Mouse (Mus musculus): ENCODE results near the gene Ctla4. TPM values are rescaled to one million over a fixed set of nuclear protein-coding genes. Genes with fewer than 3 reads are reported as not detected.

Gene Ctla4
- polyA plus RNA-seq, 1 experiment: not detected

DNA sequence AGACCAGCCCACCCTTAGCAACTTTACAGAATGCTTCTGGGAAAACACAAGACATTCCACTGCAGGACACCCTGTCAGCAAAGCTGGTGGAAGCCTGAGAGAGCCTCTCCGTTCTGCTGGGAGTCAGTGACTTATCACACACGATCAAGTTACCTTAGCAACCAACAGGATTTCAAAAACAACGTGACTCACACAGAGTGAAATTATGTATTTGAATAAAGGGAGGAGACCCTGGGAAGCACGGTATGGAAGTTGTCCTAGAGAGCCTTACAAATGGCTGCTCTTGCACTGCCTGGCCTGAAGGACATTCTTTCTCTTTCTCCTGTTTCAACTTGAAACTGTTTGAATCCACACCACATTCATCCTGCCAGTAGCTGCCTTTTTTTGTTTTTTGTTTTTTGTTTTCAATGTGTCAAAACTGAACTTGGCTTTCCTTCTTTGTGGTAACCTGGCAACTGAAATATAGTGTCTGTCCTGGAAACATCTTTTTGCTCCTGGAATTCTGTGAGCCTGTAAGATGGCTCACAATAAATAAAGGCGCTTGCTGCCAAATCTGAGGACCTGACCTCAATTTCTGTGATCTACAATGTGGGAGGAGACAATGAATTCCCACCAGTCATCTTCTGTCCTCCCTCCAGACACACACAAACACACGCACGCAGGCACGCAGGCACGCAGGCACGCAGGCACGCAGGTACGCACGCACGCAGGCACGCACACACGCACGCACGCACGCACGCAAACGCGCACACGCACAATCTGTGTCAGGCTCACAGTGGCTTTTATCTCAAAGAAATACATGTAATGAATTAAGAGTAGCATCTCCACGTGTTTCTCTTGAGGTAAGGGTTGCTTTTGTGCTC is 33.9 kb downstream of the Ctla4 start:
- DNase-seq (ENCODE audit: low read depth): no peak

- no peak for DNase-seq (ENCODE audit: low read depth)
These were observed 42.2 kb downstream of the Ctla4 start for GRCm38 (mm10) chr1:60929036-60929435.

- no peak for DNase-seq (ENCODE audit: low read depth)
These were observed 43.6 kb downstream of the Ctla4 start for GRCm38 (mm10) chr1:60930397-60930796.

- DNase-seq (ENCODE audit: low read depth): no peak
These were observed 49.3 kb downstream of the Ctla4 start for GRCm38 (mm10) chr1:60935968-60936581.

DNA sequence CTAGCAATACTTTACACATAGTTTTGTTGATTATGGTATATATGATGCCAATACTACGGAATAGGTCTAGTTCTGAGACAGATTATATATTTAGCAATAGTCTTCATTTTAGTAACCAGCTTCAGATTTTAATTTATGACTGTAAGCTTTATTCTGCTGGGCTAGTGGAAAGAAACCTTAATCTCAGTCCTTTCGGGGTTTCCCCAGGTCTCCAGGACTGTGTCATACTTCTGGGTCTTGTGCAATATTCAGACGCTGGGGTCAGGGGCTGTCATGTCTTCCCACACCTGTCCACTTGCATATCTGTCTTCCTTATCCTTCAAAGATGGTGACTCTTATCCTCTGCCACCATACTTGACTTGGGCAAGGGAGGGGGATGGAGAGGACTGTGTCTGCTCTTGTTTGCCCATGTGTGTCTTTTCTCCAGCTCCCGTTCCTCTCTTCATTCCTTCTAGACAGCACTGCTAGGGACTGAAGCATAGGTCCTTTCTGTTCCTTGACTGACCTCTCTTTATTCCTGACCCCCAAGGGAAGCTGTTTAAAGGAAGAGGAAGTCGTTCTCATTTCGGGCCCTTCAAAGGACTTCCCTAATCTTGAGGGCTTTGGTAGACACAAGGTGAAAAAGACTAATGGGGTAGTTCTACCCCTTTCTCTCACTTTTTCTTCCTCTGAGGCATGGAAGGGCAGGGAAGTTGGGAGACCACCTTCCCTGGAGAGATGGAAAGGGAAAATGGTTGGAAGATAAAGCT is 50.3 kb downstream of the Ctla4 start:
- no peak for DNase-seq (ENCODE audit: low read depth)

DNA sequence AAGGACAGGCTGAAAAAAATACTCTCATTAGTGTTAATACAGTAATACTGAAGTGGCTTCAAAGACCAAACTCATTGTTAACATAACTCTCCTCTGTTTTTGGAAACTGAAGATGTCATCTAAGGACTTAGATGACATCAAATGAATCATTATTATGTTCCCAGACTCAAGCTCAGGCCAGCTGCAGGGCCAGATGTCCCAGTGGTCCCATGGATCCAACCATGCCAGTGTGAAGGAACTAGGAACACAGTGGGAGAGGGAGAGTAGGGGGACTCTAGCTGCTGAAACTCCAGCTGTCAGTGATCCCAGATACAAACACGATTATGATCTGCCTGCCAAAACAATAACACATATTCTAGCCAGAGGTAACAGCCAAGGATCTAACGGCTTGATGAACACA is 51.5 kb downstream of the Ctla4 start:
- no peak for DNase-seq (ENCODE audit: low read depth)

GRCm38 (mm10) chr1:60938974-60939373 is 52.2 kb downstream of the Ctla4 start:
- DNase-seq (ENCODE audit: low read depth): no peak

DNA sequence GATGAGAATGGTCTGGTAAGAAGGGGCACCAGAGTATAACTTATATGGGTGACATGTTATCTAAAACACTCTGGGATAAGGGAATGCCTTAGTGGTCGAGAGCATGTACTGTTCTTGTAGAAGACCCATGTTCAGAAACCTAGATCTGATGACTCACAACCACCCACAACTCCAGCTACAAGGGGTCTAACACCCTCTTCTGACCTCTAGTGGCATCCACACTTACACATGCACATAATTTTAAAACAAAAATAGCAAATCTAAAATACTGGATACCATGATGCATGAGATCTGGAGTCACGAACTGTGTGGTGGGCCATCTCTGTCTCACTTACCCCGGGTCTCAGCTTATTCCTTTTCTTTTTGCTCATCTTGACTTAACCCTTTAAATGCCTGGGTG is 53.2 kb downstream of the Ctla4 start:
- DNase-seq (ENCODE audit: low read depth): no peak

DNA sequence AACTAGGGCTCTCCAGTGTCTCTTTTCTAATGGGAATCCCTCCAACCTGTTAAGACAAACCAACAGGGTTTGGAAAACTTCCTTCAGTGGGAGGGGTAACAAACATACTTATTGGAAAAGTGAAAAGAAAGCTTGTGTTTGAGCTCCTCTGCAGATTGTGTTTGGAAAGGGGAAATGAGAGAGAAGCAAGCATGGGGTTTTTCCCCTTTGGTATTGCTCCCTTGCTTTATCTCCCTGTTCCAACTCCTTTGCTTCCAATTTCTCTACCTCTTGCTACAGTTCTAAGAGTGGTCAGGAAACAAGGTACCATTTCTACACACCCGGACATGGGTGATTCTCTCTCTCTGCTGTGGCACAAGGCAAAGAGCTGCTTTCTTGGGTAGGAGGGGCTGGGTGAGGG is 53.8 kb downstream of the Ctla4 start:
- DNase-seq (ENCODE audit: low read depth): no peak

DNA sequence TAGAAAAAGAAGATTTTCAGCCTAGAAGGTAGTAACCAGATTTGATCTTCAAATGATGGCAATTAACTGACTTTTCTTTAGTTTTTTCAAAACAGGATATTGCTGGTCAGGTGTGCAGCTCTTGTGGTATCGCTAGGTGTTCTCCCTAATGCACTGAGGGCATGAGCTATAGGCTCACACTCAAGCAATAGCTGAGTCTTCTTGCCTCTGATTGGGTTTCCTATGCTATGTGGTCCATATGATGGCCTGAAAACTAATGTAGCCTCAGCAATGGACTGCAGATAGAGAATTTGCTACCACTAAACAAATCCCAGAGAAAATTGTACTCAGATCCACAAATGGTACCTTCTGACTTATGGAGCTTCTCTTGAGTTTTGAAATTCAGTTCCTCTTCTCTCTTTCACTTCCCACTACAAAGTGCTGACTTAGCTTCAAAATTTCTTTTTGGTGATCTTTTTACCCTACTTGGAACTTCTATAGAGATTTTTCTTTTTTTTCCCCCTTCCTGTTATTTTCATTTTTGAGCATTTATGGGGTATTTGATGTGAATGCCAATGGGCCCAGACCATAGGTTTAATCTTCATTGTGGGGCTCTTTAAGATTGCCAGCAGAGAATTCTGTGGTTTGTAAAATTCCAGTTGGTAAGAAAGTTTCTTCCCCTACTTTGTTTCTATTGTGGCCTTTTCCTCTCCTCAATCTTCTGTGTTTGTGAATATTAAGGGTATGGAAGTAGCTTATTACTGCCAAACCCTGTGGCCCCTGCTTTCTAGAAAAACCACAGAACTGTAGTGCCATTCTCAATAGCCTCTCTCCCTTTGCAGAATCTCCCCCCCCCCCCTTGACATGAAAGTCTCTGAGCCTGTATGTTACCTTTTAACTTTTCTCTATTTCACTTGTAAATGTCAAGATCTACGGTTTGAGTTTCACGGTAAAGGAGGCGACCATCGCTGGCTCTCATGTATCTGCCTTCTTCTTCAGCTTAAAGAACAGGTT is 54.6 kb downstream of the Ctla4 start:
- no peak for DNase-seq (ENCODE audit: low read depth)

DNA sequence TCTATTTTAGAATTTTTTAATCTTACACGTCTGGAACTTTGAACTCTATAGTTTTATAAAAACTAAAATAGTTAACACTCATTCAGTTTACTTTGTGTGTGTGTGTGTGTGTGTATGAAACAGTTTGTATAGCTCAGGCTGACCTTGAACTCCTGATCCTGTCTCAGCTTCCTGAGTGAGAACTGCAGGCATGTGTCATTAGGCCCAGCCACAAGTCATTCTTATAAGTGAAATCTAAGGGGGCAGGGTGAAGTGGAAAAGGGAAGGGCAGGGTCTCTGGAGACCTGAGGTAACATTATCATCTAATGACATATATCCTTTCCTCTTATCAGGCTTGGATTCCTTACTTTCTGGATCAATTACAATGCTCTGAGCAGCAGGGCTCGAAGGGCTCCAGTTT is 56.1 kb downstream of the Ctla4 start:
- DNase-seq (ENCODE audit: low read depth): no peak

- DNase-seq (ENCODE audit: low read depth): no peak
These were observed 59.0 kb downstream of the Ctla4 start for GRCm38 (mm10) chr1:60945633-60946401.

DNA sequence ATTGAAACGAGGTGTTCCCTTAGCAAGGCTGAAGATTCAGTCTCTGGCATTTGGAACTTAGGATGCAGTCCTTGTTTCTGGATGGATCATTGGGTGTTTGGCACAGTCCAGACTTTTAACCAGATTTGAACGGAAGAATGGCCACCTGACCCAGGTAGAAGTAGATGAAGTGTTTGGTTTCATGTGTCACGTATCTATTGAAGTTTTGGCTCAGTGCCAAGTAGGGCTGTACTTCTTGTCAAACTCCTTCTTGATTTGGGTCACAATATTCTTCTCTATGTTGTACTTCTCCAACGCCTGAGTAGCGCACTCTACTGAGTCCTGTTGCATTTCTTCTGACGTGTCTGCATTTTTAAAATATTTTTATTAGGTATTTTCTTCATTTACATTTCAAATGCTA is 61.3 kb downstream of the Ctla4 start:
- no peak for DNase-seq (ENCODE audit: low read depth)

- DNase-seq (ENCODE audit: low read depth): no peak
These were observed 66.2 kb downstream of the Ctla4 start for GRCm38 (mm10) chr1:60952958-60953357.

GRCm38 (mm10) chr1:60953686-60954085 is 66.9 kb downstream of the Ctla4 start:
- no peak for DNase-seq (ENCODE audit: low read depth)

DNA sequence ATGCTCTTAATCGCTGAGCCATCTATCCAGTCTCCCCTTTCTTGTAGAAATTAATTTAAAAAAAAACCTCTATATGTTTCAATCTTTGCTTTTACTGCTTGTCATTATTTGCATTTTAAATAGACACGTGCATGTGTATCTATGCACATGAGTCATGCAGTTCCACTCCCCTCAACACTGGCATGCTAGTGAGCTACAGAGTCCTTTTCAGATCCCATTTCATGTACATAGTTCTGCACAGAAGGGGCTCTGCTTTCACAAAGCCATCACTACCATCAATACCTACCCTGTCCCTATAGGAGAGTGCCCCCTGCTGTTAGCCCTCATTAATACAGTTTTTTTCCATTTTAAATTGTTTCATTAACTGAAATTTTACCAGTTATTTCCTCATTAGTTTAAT is 68.0 kb downstream of the Ctla4 start:
- no peak for DNase-seq (ENCODE audit: low read depth)

DNA sequence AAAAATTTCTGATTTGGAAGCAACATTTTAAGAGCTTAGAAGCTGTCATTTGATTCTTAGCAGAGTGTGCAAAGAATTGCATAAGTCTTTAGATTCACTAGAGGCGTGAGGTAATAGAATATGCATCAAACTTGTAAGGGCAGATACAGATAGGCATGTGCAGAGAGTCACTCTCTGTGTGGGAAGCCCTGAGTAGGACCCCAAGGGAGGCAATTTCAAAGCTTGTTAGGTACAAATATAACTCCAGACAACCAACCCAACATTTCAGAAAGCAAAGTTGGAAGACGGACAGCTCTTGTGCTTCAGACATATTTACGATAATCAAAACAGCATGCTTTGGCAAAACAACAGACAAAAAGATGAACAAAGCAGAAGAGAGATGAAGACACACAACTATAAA is 68.4 kb downstream of the Ctla4 start:
- no peak for DNase-seq (ENCODE audit: low read depth)

DNA sequence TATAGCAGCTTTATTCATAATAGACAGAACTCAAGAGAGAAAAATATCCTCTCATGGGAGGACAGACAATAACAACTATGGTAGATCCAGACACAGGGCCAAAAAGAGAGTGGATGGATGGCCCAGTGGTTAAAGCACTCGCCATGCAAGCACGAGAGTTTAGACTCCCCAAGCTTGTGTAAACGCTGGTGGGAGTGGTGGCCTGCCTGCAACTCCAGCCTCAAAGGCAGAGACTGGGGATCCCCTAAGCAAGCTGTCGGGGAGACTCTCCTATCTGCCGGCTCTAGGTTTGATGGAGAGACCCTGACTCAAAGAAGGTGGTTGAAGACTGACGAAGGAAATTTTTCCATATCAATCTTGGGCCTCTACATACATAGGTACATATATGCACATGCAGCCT is 69.4 kb downstream of the Ctla4 start:
- DNase-seq (ENCODE audit: low read depth): no peak

- no peak for DNase-seq (ENCODE audit: low read depth)
These were observed 71.5 kb downstream of the Ctla4 start for GRCm38 (mm10) chr1:60958287-60958686.

DNA sequence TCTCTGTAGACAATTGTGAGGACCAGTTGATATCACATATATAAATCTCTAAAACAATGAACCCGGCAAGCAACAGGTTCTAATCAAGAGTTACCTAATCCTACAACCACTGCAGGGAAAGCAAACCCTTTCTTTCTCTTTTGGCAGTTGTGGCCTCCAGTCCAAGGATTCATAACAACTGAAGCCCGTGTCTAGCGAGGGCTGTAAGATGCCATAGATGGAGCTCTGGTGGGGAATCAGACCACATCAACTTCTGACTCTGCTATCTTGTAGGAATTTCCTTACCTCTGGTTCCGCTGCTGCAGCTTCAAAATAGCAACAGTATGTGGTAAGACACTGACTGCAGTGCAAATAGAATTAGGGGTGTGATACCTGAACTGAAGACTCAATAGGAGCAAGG is 72.4 kb downstream of the Ctla4 start:
- no peak for DNase-seq (ENCODE audit: low read depth)

- no peak for DNase-seq (ENCODE audit: low read depth)
These were observed 73.7 kb downstream of the Ctla4 start for GRCm38 (mm10) chr1:60960451-60960850.

All from gonadal fat pad, adult 2 months (tissue).